In the genomic region with DNA sequence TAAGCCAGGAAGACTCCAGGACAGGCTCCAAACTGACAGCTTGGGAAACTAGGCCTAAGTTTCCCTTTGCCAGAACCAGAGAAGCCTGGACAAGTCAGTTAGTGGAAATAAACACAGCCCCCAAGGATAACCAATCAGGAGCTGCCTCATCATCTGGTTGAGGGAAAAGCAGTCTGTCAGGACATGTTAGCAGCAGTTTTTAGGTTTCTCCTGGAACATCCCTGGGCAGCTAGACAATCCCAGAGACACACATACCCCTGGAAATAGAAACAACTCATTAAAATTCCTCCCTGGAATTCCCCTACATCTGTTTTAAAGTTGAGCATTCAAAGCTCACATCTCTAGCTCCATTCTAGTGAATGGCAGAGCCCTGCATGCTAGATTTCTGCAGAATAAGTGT, we compare ENCODE assay signal across 17 mouse cellular contexts.
"Had no signal": no experiment of that assay in that cellular context is flagged by ENCODE, and none has a peak within 500 bp of the region (broad histone marks: within the 10 kb centered on the region; RNA-seq: fewer than 3 reads in every experiment).

No protein-coding gene starts in this region.

- DNase-seq: kidney, adult 2 months; kidney, postnatal 14 days; liver; liver, embryonic 13.5 days; liver, postnatal 0 days; lung, postnatal 14 days; right cerebral cortex, postnatal 14 days; thymus, postnatal 36 days had no signal

- H3K9me3 ChIP-seq: kidney, embryonic 15.5 days; limb, embryonic 12.5 days; liver, embryonic 13.5 days; lung, embryonic 15.5 days; megakaryocyte, embryonic 14.5 days; midbrain, embryonic 15.5 days; neural tube, embryonic 12.5 days; stomach, embryonic 15.5 days had no signal

- H3K9ac ChIP-seq: kidney, embryonic 15.5 days; limb, embryonic 12.5 days; liver, embryonic 13.5 days; liver, postnatal 0 days; lung, embryonic 15.5 days; midbrain, embryonic 15.5 days; neural tube, embryonic 12.5 days; stomach, embryonic 15.5 days had no signal

- H3K4me3 ChIP-seq: kidney, embryonic 15.5 days; limb, embryonic 12.5 days; liver, embryonic 13.5 days; lung, embryonic 15.5 days; megakaryocyte, embryonic 14.5 days; midbrain, embryonic 15.5 days; neural tube, embryonic 12.5 days; stomach, embryonic 15.5 days had no signal

- H3K27me3 ChIP-seq: kidney, embryonic 15.5 days; limb, embryonic 12.5 days; liver, embryonic 13.5 days; lung, embryonic 15.5 days; megakaryocyte, embryonic 14.5 days; midbrain, embryonic 15.5 days; neural tube, embryonic 12.5 days; stomach, embryonic 15.5 days had no signal

- H3K4me2 ChIP-seq: kidney, embryonic 15.5 days; limb, embryonic 12.5 days; liver, embryonic 13.5 days; lung, embryonic 15.5 days; midbrain, embryonic 11.5 days; midbrain, embryonic 15.5 days; neural tube, embryonic 12.5 days; stomach, embryonic 15.5 days had no signal

- ATAC-seq: liver, postnatal 0 days; midbrain, embryonic 15.5 days had no signal

- H3K36me3 ChIP-seq: kidney, embryonic 15.5 days; limb, embryonic 12.5 days; liver, embryonic 13.5 days; lung, embryonic 15.5 days; midbrain, embryonic 15.5 days; neural tube, embryonic 12.5 days; stomach, embryonic 15.5 days had no signal

- H3K27ac ChIP-seq: kidney, embryonic 15.5 days; limb, embryonic 12.5 days; liver, embryonic 13.5 days; lung, embryonic 15.5 days; macrophage; midbrain, embryonic 15.5 days; neural tube, embryonic 12.5 days; stomach, embryonic 15.5 days had no signal

- H3K4me1 ChIP-seq: kidney, embryonic 15.5 days; limb, embryonic 12.5 days; liver, embryonic 13.5 days; lung, embryonic 15.5 days; megakaryocyte, embryonic 14.5 days; midbrain, embryonic 15.5 days; neural tube, embryonic 12.5 days; stomach, embryonic 15.5 days had no signal
